Mouse (Mus musculus) liver, embryonic 14.5 days (tissue): ENCODE data around the gene Micu1. TPM values are rescaled to one million over a fixed set of nuclear protein-coding genes. Genes with fewer than 3 reads are reported as not detected.
A peak's percentile ranks its signal among the peaks of the same experiment; 100 is the strongest.

Experiments
- ATAC-seq: fragments of 200-750 bp; cut with Nextera tagmentation; 2 replicates; pipeline ENCODE4 v1.8.0; 2017; ENCODE audit warnings: moderate number of reproducible peaks, mild to moderate bottlenecking, moderate library complexity; ENCODE audit not compliant: insufficient read depth
- DNase-seq, 3 experiments: peaks; one replicate each; pipeline ENCODE4 v3.0.0-alpha.2; 2012 to 2013; ENCODE audit warnings: low read depth in 3 of 3, low spot score in 3 of 3
- H3K27ac ChIP-seq: fragments of 300-500 bp; sonication (generic); 2 replicates; pipeline ENCODE4 v1.5.1; 2014; ENCODE audit warnings: moderate library complexity, mild to moderate bottlenecking, control low read depth, inconsistent platforms
- H3K27me3 ChIP-seq: fragments of 300-500 bp; sonication (generic); 2 replicates; pipeline ENCODE4 v1.6.1; 2014; ENCODE audit warnings: mild to moderate bottlenecking, low read length, moderate library complexity; ENCODE audit not compliant: control insufficient read depth, insufficient read depth
- H3K36me3 ChIP-seq: fragments of 300-500 bp; sonication (generic); replicated peaks from 2 replicates; pipeline ENCODE4 v1.6.1; 2014; ENCODE audit warnings: low read depth; ENCODE audit not compliant: control insufficient read depth, insufficient read depth
- H3K4me1 ChIP-seq, 2 experiments: fragments of 200-500 bp in 1 of 2; fragments of 300-500 bp in 1 of 2; sonication (generic) in 1 of 2; replicated peaks; 2 replicates each; pipeline ENCODE4 v1.6.1; 2012 to 2014; ENCODE audit warnings: antibody characterized with exemption in 1 of 2, inconsistent platforms in 1 of 2, low read length in 1 of 2; ENCODE audit not compliant: control insufficient read depth in 2 of 2, insufficient read depth in 2 of 2
- H3K4me2 ChIP-seq: fragments of 300-500 bp; sonication (generic); 2 replicates; pipeline ENCODE4 v1.6.1; 2014; ENCODE audit warnings: low read depth, mild to moderate bottlenecking, control low read depth, moderate library complexity
- H3K4me3 ChIP-seq, 2 experiments: fragments of 200-500 bp in 1 of 2; fragments of 300-500 bp in 1 of 2; sonication (generic) in 1 of 2; 2 replicates each; pipeline ENCODE4 v1.5.1; 2012 to 2014; ENCODE audit warnings: low read depth in 2 of 2, low read length in 2 of 2, mild to moderate bottlenecking in 2 of 2, control low read depth in 1 of 2, inconsistent platforms in 1 of 2, moderate library complexity in 1 of 2; ENCODE audit not compliant: insufficient read depth in 1 of 2
- H3K9ac ChIP-seq: fragments of 300-500 bp; sonication (generic); replicated peaks from 2 replicates; pipeline ENCODE4 v1.6.1; 2014; ENCODE audit warnings: mild to moderate bottlenecking, control low read depth, moderate library complexity
- H3K9me3 ChIP-seq: fragments of 300-500 bp; sonication (generic); 2 replicates; pipeline ENCODE4 v1.6.1; 2016; ENCODE audit warnings: low read length, mixed read lengths; ENCODE audit not compliant: control insufficient read depth
- CTCF ChIP-seq: IDR thresholded peaks from 2 replicates; pipeline ENCODE4 v1.5.1; 2016; ENCODE audit warnings: antibody characterized with exemption, low read depth, control low read depth
- EP300 ChIP-seq: IDR thresholded peaks from 2 replicates; pipeline ENCODE4 v1.6.1; 2016; ENCODE audit warnings: antibody characterized with exemption, low read depth
- WGBS: fragments of 180-500 bp; shearing (Covaris S2); extraction: QIAGEN DNeasy Blood & Tissue Kit; methylation state at CpG from one replicate; pipeline ENCODE4 v1.1.7; 2014; ENCODE audit not compliant: insufficient replicate concordance; 5-methylcytosine and 5-hydroxymethylcytosine counted together
- polyA plus RNA-seq, 2 experiments: library from polyadenylated mRNA; depleted of rRNA in 1 of 2; stranded (reverse) in 1 of 2; unstranded in 1 of 2; fragments of >200 nt; fragmentation: Nextera tagmentation in 1 of 2; extraction: Ambion mirVana in 1 of 2; gene quantifications; 2 replicates each; pipeline versions ENCODE4 v1.2.1 to v1.2.3; 2012 to 2014

The Micu1 gene
- polyA plus RNA-seq, 2 experiments: 27.1 to 28.2 TPM

DNA sequence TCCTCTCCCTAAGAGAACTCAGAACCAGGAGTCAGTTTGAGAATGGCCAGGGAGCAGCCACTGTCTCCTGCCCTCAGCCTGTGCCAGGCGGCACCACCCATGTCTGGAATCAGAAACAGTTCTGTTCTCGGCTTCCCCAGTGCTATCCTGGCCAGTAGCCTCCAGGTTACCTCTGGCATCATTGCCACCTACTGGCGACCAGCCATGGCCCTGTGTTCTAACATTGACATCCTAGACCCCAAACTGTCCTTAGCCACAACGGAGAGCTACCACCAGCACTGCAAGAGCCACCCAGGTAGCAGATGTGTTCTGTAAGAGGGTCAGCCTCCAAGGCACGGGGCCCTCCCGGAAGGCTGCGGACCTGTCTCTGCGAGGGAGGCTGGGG, 200.3 kb downstream of the Micu1 start:
- no peak overlapping the region for H3K9ac ChIP-seq
- H3K9me3 ChIP-seq: no peaks in the 10 kb centered on the region
- DNase-seq (no peak), ATAC-seq (no peak)
- H3K36me3 ChIP-seq: peaks cover under 1% of the 10 kb centered on the region
- no peak overlapping the region for H3K27ac ChIP-seq
- H3K4me2 ChIP-seq: no peak overlapping the region
- no peak overlapping the region for H3K4me3 ChIP-seq
- peaks cover 27 to 33% of the 10 kb centered on the region in 2 experiments for H3K4me1 ChIP-seq
- no peaks in the 10 kb centered on the region for H3K27me3 ChIP-seq
- WGBS: 61% methylated on average over 8 of the region's 8 CpGs
- TF ChIP-seq CTCF (no peak), EP300 (no peak)

DNA sequence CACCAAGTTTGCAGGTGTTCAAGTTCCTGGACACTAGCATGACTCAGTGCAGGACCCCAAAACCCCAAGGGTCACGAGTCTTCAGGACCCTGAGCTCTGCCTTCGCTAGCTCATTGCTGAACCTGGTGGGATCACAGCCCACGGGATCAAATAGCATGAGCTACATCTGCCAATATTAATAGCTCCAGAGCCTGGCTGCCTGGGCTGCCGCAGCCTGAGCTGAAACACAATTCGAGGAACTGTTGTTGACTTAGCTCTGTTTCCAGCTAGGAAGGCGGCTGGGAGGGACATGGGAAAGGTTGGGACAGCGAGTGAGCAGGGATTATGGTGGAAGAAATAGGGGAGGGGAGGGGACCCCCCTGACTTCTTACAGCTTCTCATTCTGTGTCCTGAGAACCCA, 200.9 kb downstream of the Micu1 start:
- Histone ChIP-seq H3K9ac (no peak overlapping the region), H3K4me2 (no peak overlapping the region), H3K9me3 (no peaks in the 10 kb centered on the region), H3K4me1 (peaks cover 28 to 29% of the 10 kb centered on the region in 2 experiments), H3K36me3 (no peaks in the 10 kb centered on the region; the same call in 1 of the 2 replicates), H3K27me3 (no peaks in the 10 kb centered on the region), H3K27ac (no peak overlapping the region), H3K4me3 (no peak overlapping the region)
- ATAC-seq: no peak
- 55% methylated on average over 7 of the region's 7 CpGs for WGBS
- no peak for TF ChIP-seq CTCF
- no peak for TF ChIP-seq EP300
- DNase-seq: no peak

DNA sequence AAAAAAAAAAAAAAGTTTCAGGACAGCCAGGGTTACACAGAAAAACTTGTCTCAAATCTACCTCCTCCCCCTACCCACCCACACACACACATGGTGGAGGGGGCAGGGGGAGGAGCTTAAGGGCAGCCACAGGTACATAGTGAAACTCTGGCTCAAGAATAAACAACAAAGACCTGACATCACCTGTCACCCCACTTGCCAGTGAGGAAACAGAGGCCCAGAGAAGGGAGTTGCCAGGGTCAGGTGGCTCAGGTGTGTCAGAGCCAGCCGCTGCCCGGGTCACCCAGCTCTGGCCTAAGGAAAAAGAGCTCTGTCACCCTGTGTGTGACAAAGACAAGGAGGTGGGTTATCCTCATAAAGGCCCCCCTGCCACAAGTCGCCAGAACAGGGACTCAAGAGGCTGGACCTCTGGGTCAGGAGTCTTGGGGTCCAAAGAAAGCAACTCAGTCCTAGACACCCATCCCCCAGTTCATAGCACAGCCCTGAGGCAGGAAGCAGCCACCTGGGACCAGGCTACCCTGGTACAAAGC, 204.9 kb downstream of the Micu1 start:
- Histone ChIP-seq H3K36me3 (no peaks in the 10 kb centered on the region), H3K27me3 (peaks cover 12% of the 10 kb centered on the region), H3K4me2 (no peak overlapping the region), H3K4me3 (no peak overlapping the region), H3K27ac (no peak overlapping the region), H3K9ac (no peak overlapping the region), H3K9me3 (no peaks in the 10 kb centered on the region), H3K4me1 (peaks cover 3 to 12% of the 10 kb centered on the region in 2 experiments; a peak in 3 of 4 replicates)
- 48% methylated on average over 3 of the region's 3 CpGs for WGBS
- no peak for TF ChIP-seq CTCF
- no peak for TF ChIP-seq EP300
- DNase-seq (no peak), ATAC-seq (no peak)

DNA sequence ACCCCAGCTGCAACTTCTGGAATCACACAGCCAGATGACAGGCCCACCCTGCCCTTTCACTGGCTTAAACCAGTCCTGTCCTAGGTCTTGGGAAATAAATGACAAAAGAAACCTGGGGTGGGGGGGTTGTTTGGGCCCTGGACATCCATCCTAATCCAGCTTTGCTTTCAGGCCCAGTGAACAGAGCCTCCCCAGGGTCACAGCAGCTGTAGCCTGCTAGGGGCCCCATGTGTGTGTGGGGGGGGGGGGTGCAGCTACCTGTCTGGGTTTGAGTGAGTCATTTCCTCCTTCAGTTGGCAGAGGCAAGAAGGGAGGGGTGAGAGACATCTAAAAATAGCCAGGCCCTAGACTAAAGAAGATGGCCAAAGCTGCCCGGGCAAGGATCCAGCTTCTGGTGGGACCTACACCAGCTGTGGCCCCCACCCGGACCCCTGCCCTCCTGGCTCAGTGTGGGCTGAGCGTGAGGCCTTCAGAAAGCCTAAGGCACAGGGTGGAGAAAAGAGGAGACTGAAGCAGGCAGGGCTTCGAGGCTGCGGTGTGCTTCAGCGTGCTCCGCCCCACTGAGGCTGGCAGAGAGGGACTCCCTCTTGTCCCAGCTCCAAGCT, 205.5 kb downstream of the Micu1 start:
- 16% methylated on average over 7 of the region's 7 CpGs for WGBS
- H3K9ac ChIP-seq: no peak overlapping the region
- no peaks in the 10 kb centered on the region for H3K36me3 ChIP-seq
- peaks cover 3 to 12% of the 10 kb centered on the region in 2 experiments; a peak in 3 of 4 replicates for H3K4me1 ChIP-seq
- ATAC-seq: 0 out of 2 replicates have a peak, but pooled peaks have one; percentile 10
- peaks cover 12% of the 10 kb centered on the region for H3K27me3 ChIP-seq
- no peaks in the 10 kb centered on the region for H3K9me3 ChIP-seq
- H3K4me2 ChIP-seq: peak overlapping the region; percentile 20; the same call in 1 of the 2 replicates
- no peak for TF ChIP-seq EP300
- no peak for TF ChIP-seq CTCF
- H3K27ac ChIP-seq: no peak overlapping the region
- DNase-seq: no peak
- no peak overlapping the region for H3K4me3 ChIP-seq

DNA sequence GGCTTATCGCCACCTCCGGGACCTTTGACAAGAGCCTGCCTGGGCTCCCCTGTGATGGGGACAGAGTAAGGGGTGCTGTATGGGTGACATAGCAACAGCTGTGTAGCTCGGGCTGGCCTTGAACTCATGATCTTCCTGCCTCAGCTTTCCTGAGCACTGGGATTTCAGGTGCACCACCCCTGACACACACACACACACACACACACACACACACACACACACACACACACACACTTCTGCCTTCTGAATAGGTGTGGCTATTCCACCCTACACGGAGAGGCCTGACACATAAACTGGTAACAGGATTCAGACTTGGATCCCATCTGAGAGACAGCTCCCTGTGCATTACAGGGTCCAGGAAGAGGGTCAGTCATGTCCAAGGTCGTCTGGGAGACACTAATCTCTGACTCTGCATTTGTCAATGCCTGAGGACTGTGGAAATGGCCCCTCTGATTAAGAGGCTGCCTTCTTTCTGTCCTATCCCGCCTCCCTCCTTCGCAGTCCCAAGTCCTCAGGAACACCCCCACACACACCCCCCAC, 206.6 kb downstream of the Micu1 start:
- Histone ChIP-seq H3K4me3 (no peak overlapping the region), H3K36me3 (no peaks in the 10 kb centered on the region), H3K4me1 (peaks cover 3 to 12% of the 10 kb centered on the region in 2 experiments; a peak in 3 of 4 replicates), H3K27ac (no peak overlapping the region), H3K9me3 (no peaks in the 10 kb centered on the region), H3K4me2 (no peak overlapping the region), H3K9ac (no peak overlapping the region), H3K27me3 (peaks cover 12% of the 10 kb centered on the region)
- ATAC-seq (no peak; the same call in 1 of the 2 replicates), DNase-seq (no peak)
- WGBS: 27% methylated on average over 7 of the region's 7 CpGs
- no peak for TF ChIP-seq CTCF
- TF ChIP-seq EP300: no peak
